Mouse (Mus musculus) right cerebral cortex, adult 2 months (tissue): Measurements from ENCODE around the gene Myo3b.
A peak's percentile ranks its signal among the peaks of the same experiment; 100 is the strongest.
"Not testable (repeated sequence)": the region's sequence is repeated elsewhere in the genome, so short reads cannot be mapped to it uniquely, and the experiment has no call there.

Experiments
- DNase-seq, 2 experiments: peaks; one replicate each; pipeline ENCODE4 v3.0.0; 2021 to 2022; ENCODE audit warnings: low spot score in 2 of 2

Myo3b gene

DNA sequence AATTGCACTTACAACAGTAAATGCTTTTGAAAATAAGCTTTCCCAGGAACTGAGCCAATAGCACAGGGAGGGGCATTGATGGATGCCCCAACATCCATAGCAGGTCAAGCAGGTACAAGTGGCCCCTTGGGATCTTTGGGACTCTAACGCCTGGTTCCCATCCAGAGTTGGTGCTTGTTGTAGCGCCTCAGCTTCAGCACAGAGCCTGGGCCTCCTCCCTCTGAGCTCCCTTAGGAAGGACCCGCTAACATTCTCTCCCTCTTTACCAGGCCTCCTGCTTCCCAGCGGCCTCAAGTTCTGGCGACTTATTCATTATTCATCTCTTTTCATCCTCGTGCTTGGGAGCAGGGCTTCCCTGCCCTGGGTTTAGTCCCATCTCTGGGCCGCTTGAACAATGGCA lies at the start of gene Myo3b:
Gene Myo3b, plus strand, starts transcription at position 375 of the 400 bp plus-strand sequence.
- no peak for DNase-seq

DNA sequence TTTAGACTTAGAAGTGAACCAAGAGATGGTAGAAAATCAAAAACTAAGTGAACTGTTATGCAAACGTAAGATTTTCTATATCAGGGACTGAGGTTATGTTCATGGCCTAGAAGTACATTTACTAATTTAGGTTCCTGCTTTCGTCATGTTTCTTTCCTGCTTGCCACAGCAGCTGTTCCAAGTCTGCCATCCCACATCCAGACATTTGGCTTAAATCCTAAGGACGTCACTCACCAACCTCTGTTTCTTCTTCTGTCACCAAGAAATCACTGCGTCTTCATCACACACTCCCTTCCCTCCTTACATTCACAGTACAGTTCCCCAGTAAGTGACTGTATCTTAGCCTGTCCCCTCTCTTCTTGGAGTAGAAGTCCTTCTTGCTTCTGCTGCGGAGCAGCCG lies 49.7 kb upstream of the Myo3b start:
- DNase-seq, result no peak

DNA sequence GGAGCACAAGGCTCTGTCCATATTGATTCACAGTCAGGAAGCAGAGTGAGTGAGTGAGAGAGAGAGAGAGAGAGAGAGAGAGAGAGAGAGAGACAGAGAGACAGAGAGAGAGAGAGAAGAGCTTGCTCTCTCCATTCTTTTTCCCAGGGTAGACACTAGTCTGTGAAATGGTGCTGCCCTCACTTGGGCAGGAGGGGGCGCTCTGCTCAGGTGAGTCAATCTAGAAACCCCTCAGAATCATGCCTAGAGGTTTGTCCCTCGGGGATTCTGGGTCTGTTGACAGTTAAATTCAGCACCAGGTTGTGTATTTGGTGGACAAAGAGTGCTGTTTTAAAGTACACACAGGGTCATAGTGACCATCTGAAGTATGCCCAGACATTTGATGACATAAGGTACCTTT lies 48.3 kb upstream of the Myo3b start:
- no peak for DNase-seq

DNA sequence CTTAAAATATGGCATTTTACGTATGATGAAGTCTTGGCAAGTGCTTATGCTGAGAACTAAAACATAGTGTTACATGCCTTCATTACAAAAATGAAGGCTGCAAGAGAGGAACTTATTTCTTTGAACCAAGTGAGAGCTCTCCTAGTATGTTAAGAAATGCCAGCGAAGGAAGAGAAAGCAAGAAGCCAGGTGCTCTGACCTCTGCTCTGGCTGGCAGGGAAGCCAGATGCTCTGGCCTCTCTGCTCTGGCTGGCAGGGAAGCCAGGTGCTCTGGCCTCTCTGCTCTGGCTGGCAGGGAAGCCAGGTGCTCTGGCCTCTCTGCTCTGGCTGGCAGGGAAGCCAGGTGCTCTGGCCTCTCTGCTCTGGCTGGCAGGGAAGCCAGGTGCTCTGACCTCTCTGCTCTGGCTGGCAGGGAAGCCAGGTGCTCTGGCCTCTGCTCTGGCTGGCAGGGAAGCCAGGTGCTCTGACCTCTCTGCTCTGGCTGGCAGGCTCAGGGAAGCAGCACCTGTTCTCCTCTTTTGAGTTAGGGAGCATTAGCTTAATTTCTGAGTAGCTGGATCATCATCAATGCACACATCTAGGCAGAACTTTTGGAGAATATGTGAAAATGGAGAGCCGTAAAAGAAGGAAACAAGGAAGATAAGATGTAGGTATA lies 44.7 kb upstream of the Myo3b start:
- not testable (repeated sequence) for DNase-seq

DNA sequence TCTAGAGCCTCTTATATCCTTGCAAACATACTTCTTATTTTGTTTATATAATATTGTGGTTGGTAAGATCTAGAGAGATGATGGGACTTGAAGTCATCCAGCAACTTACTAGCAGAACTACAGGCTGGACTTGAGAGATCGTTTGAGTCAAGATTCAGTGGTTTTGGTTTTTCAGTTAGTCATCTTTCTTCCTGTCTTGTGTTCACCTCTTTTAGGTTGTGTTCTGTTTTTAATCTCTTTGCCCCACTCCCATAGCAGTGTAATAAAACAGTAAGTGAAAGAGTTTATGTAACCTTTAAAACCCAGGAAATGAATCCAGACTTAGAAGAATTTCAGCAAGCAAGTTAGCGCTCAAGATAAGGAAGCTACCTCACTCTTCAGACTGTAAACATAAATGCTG lies 44.1 kb upstream of the Myo3b start:
- no peak for DNase-seq

DNA sequence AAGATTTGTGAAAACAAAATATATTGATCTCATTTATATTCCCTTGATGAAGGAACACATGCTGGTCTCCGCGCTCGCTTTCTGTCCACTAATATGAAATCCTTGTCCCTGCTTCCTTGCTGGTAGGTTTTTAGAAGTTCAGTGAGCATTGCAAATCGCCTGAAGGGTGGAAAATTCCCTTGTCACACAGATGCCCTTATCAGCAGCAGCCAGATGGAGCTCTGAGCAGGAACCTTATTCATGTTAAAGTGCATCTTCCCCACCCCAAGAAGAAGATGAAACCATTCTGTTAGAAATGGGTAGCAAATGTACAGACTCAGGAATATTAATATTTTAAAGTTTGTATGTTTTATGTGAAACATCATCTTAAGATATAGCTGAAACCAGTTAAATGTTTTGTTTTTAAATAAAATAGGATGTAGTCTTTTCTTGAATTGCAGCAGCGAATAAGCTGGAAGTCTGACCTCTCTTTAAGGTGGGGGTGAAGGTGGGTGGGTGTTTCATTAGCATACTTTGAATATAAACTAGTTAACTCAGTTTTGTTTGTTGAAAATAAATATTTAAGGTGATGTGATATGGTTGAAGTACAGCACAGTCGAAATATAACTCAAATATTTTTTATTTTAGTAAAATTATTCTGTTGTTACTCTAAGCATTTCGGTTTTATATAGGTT lies 39.7 kb upstream of the Myo3b start:
- no peak for DNase-seq

DNA sequence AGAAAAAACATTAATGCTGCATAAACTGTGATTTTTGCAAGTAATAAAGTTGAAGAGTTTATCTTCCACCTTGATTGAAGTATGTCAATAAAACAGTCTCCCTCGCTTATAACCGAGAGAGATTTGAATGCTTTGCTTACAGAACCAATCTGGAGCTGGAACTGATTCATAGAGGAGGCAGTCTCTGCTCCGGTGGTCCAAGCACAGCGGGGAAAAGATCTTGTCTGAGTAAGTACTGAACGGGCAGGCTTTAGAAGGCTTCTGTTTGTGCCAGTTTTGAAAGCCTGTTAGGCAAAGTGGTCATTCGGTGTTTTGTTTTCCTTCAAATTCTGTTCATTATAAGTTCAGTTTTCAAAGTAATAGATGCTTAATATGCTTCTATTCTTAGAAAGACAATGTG lies 38.6 kb upstream of the Myo3b start:
- no peak for DNase-seq

DNA sequence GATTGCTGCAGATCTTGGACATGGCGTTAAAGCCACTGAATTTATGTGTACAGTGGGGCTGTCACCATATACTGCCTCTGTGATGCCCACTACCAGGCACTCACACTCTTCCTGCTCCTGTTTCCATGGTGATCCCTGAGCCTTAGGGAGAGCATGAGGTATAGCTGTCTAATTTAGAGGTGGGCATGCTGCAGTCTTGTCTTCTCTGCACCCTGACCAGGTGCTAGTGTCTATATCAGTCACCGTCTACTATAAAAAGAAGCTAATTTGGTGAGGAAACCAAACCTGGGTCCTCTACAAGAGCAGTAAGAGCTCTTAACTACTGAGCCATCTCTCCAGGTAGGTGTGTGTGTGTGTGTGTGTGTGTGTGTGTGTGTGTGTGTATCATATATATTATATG lies 32.4 kb upstream of the Myo3b start:
- no peak for DNase-seq

DNA sequence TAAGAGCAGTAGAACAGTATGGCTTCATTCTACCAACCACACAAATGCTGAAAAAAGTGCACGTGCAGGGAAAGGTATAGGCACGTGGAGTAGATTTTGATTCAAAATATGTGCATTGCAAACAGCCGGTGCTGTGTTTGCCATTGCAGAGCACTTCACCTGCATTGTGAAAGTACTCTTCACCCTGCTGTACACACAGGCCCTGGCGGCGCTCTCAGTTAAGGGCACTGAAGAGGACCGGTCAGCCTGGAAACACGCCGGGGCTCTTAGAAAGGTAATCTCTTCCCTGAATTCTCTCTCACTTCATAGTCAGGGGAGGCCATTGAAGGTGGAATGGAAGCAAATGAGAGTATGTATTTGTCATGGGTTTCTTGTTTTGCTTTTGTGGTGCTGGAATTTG lies 26.0 kb upstream of the Myo3b start:
- DNase-seq, result no peak

DNA sequence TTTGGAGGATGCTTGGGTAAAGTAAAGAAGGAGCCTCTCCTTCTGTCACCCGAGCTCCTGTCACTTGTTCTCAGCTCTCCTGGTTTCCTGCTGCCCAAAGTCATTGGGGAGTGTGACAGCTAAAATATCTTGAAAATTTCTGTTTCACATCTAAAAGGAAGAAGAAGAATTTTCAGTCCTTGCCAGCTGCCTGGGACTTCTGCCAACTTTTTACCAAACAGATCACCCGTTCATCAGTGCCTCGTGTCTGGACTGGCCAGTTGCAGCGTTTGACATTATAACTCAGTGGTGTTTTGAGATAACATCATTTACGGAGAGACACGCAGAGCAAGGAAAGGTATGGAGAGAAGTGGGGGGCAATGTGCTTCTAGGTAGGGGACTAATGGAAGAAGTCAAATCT lies 20.7 kb upstream of the Myo3b start:
- peak in 1 of 2 experiments; percentile 37 for DNase-seq

DNA sequence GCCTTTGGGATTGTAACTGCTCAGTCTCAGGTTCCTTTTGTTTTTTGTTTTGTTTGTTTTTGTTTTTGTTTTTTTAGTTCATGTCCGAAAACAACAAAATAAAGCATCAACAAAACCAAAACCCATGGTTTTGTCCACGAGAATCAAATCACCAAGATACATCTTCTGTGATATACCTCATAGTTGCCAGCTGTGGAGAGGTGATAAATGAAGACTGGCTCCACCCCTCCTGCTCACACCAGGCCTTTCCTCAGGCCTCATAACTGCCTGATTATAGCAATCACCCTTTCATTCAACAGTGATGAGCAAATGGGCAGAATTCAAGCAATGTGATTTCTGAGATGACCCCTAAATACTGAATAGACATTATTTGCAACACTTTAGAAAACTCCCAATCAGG lies 14.5 kb upstream of the Myo3b start:
- no peak for DNase-seq

DNA sequence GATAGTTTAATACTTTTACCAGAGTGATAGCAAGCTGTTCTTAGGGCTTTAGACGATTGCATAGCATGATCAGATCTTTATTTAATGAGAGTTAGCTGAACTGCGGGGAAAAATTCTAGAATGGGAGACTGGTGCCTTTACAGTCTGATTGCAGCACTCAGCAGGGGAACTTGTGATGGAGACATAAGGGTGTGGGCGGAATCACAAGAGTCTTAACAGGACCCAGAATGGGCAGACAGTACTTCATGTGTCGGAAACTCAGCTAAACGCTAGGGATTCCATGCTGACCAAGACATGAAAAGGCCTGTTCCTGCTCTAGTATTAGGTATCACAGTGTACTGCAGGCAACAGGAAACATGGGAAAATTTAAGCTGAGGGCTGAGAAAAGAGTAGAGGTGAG lies 13.2 kb upstream of the Myo3b start:
- no peak for DNase-seq

DNA sequence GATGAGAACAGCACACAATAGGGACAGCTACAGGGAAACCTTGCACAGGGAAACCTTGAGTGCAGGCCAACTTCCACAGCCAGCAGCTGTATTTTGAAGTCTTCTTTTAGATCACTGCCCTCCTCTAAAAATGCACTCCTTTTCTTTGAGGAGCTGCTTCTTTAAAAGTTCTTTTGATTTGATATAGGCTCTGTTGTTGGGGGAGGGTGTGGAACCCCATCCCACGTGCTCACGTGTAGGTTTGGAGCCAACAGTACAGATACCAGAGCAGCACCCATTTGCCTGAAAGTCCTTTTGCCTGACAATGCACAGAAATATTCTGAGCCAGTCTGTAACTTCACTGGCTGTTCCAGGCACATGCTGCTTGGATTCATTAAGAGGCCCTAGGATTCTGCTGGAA lies 7.5 kb upstream of the Myo3b start:
- DNase-seq, result no peak

DNA sequence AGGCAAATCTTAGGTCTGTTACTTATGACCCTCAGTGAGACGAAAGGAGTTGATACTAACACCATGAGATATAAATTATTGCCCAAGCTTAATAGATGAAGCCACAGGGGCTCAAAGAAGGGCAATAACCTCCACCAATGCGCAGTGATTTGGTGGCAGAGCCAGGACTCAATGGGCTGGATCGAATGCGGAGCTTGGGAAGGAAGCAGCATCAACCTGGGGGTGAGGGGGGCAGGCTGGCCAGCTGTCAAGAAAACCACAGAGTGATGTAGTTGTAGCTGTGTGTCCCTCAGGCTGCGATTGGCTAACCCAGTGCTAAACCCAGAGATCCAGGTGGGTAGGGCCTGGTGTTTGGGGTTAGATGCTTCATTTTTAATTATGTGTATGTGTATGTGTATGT lies 4.0 kb upstream of the Myo3b start:
- no peak for DNase-seq

DNA sequence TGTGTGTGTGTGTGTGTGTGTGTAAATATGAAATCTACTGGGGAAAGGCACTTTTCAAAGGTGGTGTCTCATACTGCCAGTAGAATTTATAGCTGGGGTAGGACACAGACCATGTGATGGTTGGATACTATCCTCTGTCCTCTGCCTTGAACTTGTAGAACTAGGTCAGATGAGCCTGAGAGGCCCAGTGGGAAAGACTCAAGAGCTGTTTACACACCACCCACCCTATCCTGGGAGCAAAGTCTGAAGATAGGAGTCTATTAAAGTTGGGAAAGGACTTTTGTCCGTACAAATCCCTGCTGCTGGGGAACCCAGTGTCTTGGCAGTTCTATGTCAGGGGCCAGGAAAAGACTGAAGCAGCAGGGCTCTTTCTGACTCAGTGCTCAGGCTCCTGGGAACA lies 3.6 kb upstream of the Myo3b start:
- no peak for DNase-seq

DNA sequence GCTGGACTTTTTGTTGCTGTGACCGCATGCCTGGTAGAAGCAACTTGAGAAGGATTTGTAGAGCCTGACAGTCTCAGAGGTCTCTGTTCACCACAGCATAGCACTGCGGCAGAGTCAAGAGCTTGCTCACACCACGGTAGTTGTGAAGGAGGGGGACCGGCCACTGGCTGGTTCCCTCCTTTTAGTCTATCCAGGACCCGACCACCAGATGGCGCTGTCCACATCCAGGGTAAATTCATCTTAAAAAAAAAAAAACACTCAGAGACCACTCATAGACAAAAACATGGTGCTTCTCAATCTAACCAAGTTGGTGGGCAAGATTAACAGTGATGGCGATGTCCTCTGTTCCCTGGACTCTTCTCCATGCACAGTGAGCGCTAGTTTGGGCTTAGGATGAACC lies 1.7 kb upstream of the Myo3b start:
- peak in 1 of 2 experiments; percentile 51 for DNase-seq

DNA sequence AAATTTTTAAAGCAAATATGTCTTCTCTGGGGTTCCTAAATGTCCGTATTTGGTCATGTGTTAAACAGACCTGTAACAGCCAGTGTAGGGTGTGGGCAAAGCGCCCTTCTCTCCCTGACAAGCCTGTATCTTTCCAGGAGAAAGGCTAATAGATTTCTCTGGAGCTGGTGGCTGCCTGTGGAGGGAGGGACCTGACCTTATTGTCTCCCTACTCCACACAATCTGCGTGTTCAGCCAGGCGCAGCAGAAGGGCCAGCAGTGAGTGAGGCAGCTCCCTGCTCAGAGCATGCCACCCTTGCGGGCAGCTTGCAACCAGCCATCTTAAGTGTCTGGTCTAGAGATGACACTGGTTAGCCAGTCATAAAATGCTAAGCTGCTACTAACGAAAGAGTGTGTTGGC lies 5.5 kb downstream of the Myo3b start:
- DNase-seq, result no peak

DNA sequence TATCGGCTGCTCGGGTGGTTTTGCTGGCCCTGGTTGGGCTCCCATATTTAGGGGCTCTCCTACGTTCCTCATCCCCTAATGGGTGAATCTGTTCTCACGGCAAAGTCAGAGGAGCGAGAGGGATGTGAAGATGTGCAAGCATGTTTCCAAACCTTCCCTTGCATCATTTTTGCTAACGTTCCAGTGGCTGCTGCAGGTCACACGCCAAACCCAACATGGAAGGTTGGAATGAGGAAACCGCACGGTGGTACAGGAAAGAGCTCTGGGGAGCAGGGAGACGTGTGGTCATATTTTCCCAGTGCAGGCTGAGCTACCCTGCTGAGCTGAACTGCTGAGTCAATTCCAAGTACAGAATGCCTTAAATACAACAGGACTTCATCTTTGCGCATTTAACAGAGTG lies 8.9 kb downstream of the Myo3b start:
- no peak for DNase-seq

DNA sequence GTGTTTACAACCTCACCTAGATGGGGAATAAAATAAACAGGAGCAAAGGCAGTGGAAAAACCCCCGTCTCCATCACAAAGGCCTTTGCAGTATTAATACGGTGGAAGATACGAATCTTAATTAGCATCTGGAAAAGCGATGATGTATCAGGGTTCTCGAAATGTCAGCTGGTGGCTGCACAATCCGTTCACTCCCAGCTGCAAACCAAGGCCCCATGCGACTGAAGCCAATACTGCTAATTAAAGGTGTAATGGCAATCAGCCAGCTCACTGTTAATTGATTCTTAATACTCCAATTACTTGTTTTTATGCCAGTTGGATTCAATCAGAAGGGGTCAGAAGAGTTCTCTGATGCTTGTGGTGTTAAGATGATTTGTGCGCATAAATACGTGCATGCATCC lies 14.9 kb downstream of the Myo3b start:
- no peak for DNase-seq

DNA sequence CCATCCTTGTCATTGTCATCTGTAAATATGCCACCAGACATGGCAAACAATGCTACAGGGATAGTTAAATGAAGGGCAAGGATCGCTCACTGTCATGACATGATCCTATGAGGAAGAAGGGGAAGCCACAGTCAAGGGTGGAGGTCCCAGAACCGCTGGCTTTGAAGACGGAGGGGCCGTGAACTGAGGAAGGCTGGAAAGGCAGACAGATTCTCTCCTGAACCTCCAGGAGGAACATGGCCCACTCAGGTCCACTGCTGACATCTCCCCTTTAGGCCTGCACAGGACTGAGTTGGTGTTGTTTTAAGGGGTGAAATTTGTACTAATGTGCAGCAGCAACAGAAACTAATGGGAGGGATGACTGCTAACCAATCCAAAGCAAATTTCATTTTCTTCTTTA lies 19.3 kb downstream of the Myo3b start:
- no peak for DNase-seq

DNA sequence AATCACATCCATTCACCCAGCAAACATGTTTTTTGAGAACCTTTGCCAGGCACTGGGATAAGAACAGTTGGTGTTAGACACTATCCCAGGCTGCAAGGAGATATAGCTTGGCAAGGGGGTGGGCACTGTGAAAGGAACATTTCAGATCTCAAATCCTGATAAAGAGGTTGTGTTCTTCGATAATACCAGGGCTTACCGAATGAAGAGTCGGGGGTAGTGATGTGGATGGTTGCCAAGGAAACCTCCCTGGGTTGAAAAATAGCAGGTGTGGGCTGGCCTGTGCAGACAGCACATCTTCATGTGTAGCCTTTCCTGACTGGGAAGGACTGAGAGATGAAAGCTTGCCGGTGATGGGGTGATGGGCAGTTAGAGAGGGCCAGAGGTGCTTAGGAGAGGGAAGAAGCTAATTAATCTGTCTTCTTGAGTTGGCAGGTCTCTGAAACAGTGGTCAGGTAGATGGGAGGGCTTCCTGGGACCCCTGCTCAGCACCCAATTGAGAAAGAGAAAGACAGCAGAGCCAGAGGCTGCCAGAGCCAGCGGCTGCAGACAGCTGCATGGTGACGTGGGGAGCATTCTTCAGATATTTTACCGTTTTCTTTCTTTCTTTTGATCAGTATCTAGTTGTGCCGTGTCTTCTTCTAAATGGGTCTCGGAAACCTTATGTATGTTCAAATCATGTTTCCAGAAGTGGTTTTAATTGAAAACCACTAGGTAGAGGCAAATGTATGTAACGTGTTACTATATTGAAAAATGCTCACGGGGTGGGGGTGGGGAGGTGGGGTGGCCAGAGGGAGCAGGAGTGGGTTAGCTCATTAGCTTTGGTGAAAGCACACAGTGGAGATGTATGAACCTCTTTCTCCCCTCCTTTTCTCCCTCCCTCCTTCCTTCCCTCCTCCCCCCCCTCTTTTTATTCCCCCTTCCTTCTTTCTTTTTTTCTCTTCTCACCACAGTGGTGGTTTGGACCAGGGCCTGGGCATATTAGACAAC lies 21.7 kb downstream of the Myo3b start:
- DNase-seq, result peak; percentile 43 to 51

DNA sequence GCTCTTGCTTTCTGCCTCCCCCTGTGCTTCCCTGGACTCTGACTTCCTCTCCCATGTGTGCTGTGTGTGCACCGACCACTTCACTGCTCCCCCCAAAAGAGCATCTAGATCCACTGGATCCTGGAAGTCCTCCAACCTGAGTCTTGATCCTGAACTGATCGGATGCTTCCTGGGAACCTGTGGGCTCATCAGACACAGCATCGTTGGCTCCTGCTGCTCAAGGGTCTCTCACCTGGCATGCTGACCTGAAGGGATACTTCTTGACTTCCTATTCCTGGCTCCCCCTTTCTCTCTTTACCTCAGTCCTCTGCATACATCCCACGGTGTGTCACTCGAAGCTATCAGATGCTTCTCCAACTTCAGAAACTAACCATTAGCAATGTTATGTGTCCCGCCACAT lies 26.2 kb downstream of the Myo3b start:
- DNase-seq, result no peak
